Mouse (Mus musculus) spleen, adult 12 weeks (tissue): Measurements from ENCODE around the gene Naa40.

Experiments used
- DNase-seq: peaks from one replicate; pipeline ENCODE4 v3.0.0; 2022; ENCODE audit warnings: low spot score

Naa40 gene

GRCm38 (mm10) chr19:7240782-7241690 lies at the start of gene Naa40:
Naa40 (minus strand) TSS chr19:7241183.
- DNase-seq = peak; percentile 88

- no peak for DNase-seq
These were observed 48.8 kb upstream of the Naa40 start for GRCm38 (mm10) chr19:7289767-7290166.

- DNase-seq = no peak
These were observed 47.3 kb upstream of the Naa40 start for GRCm38 (mm10) chr19:7288288-7288687.

- no peak for DNase-seq
These were observed 45.8 kb upstream of the Naa40 start for GRCm38 (mm10) chr19:7286563-7287315.

GRCm38 (mm10) chr19:7280557-7281330 lies 39.8 kb upstream of the Naa40 start:
- no peak for DNase-seq

GRCm38 (mm10) chr19:7279114-7279513 lies 38.1 kb upstream of the Naa40 start:
- no peak for DNase-seq

- DNase-seq = no peak
These were observed 37.4 kb upstream of the Naa40 start for GRCm38 (mm10) chr19:7278200-7278906.

GRCm38 (mm10) chr19:7276796-7277195 lies 35.8 kb upstream of the Naa40 start:
- no peak for DNase-seq

- no peak for DNase-seq
These were observed 35.2 kb upstream of the Naa40 start for GRCm38 (mm10) chr19:7276053-7276659.

- DNase-seq = no peak
These were observed 34.3 kb upstream of the Naa40 start for GRCm38 (mm10) chr19:7275131-7275789.

GRCm38 (mm10) chr19:7274326-7274990 lies 33.5 kb upstream of the Naa40 start:
- no peak for DNase-seq

- DNase-seq = no peak
These were observed 32.5 kb upstream of the Naa40 start for GRCm38 (mm10) chr19:7273486-7273885.

GRCm38 (mm10) chr19:7269290-7270044 lies 28.5 kb upstream of the Naa40 start:
- DNase-seq = no peak

- peak; percentile 58 for DNase-seq
These were observed 27.7 kb upstream of the Naa40 start for GRCm38 (mm10) chr19:7268722-7269090.

GRCm38 (mm10) chr19:7267781-7268721 lies 27.1 kb upstream of the Naa40 start:
- DNase-seq = no peak

- no peak for DNase-seq
These were observed 26.2 kb upstream of the Naa40 start, which contains the start of gene Rcor2 for GRCm38 (mm10) chr19:7267091-7267741. Rcor2 (plus strand) TSS chr19:7267325.

- DNase-seq = no peak
These were observed 25.4 kb upstream of the Naa40 start for GRCm38 (mm10) chr19:7266421-7266831.
